Mouse (Mus musculus) G1E (cell line): ENCODE measurements around the gene Anxa3.

Experiments used
- CTCF ChIP-seq: IDR thresholded peaks from 2 replicates; pipeline ENCODE4 v1.5.1; 2012; ENCODE audit warnings: low read depth, low read length, inconsistent platforms, mixed read lengths
- GATA1 ChIP-seq: IDR thresholded peaks from 2 replicates; pipeline ENCODE4 v1.6.1; 2012; ENCODE audit warnings: borderline replicate concordance, low read length, inconsistent platforms, mixed read lengths
- GATA2 ChIP-seq: IDR thresholded peaks from 2 replicates; pipeline ENCODE4 v1.6.1; 2012; ENCODE audit warnings: low read depth, low read length, inconsistent platforms, borderline replicate concordance
- POLR2AphosphoS5 ChIP-seq: IDR thresholded peaks from 2 replicates; pipeline ENCODE4 v1.6.1; 2012; ENCODE audit warnings: low read depth, low read length, inconsistent platforms; ENCODE audit not compliant: insufficient replicate concordance
- TAL1 ChIP-seq: conservative IDR thresholded peaks from 2 replicates; pipeline ENCODE4 v1.6.1; 2012; ENCODE audit warnings: low read depth, low read length, inconsistent platforms, mixed read lengths

- TF ChIP-seq CTCF (no peak), GATA1 (no peak), TAL1 (no peak), POLR2AphosphoS5 (no peak), GATA2 (no peak)
Measured at GRCm38 (mm10) chr5:96834338-96834737, 41.2 kb downstream of the Anxa3 start.
